8 mouse cellular contexts compared by ENCODE assay signal in the genomic region with DNA sequence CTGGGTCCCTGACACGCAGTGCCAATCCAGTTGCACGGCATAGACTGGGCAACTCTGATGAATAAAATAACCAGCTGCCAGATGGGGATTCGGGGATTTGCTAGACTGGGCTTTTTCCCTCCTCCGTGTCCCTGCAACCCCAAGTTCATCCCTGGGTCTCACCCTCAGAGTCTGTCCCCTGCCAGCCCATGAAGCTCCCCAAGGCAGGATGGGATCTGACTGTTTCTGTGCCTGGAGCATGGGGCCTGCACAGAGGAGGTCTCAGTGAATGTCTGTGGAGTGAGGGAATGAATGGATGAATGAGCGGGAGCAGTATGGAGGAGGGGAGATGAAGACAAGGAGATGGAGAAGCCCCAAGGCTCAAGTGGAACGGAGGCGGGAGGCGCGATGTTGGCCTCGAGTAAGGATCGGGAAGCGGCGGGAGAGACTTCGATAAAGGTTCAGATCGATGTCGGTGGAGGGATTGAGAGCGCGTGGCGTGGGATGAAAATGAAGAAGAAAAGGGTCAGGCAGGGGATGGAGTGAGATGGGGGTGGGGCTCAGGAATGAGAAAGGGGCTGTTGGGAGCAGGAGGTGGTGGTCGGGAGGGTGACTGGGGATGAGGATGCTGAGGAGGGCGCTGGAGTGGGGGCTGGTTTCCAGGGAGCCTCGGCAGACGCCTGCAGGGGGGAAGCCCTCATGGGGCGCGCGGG. TPM values are rescaled to one million over a fixed set of nuclear protein-coding genes. Genes with fewer than 3 reads are reported as not detected.
DNase-seq lines count a peak whose midpoint lies in the region; ATAC-seq and TF ChIP-seq lines count a peak whose summit lies in the region.

No protein-coding gene starts in this region.

- H3K9me3 ChIP-seq in heart, embryonic 11.5 days (replicated peaks; ENCODE audit: control insufficient read depth, low read length) = no peaks in the 10 kb centered on the region
- 0 out of 2 replicates have a peak, but pooled peaks cover 4% of the 10 kb centered on the region for H3K9me3 ChIP-seq in ES-Bruce4 (replicated peaks; ENCODE audit: control insufficient read depth, insufficient read depth, low read length, poor library complexity, severe bottlenecking)
- no peaks in the 10 kb centered on the region for H3K9me3 ChIP-seq in embryonic facial prominence, embryonic 13.5 days
- H3K9me3 ChIP-seq in limb, embryonic 11.5 days (ENCODE audit: control insufficient read depth, low read length) = no peaks in the 10 kb centered on the region
- no peaks in the 10 kb centered on the region for H3K9me3 ChIP-seq in neural tube, embryonic 15.5 days (replicated peaks)

- DNase-seq in heart, adult 9 months (ENCODE audit: low spot score in 2 of 2) = no peak
- no peak for DNase-seq in limb, embryonic 11.5 days (ENCODE audit: low spot score)
- no peak for DNase-seq in thymus, postnatal 14 days
- no peak for DNase-seq in B cell, adult 2 months

- H3K4me1 ChIP-seq in heart, embryonic 11.5 days (ENCODE audit: control insufficient read depth, insufficient read depth, low read length) = peaks cover 18% of the 10 kb centered on the region
- no peaks in the 10 kb centered on the region for H3K4me1 ChIP-seq in ES-Bruce4 (ENCODE audit: control insufficient read depth, insufficient read depth, low read length)
- H3K4me1 ChIP-seq in embryonic facial prominence, embryonic 13.5 days = peaks cover 34% of the 10 kb centered on the region
- peaks cover 12% of the 10 kb centered on the region; the same call in 1 of the 2 replicates for H3K4me1 ChIP-seq in limb, embryonic 11.5 days (ENCODE audit: control insufficient read depth, insufficient read depth, low read length)
- peaks cover 46% of the 10 kb centered on the region for H3K4me1 ChIP-seq in neural tube, embryonic 15.5 days

- peak overlapping the region; percentile 98 for H3K4me2 ChIP-seq in heart, embryonic 11.5 days
- H3K4me2 ChIP-seq in embryonic facial prominence, embryonic 13.5 days = peak overlapping the region; percentile 76
- H3K4me2 ChIP-seq in limb, embryonic 11.5 days (ENCODE audit: low read depth, severe bottlenecking) = peak overlapping the region; percentile 84
- peak overlapping the region; percentile 86 for H3K4me2 ChIP-seq in neural tube, embryonic 15.5 days

- no peak for TF ChIP-seq EP300 in ES-Bruce4 (IDR thresholded peaks at IDR 0.05; ENCODE audit: insufficient read depth, low read depth, low read length)

- TF ChIP-seq POLR2A in ES-Bruce4 (IDR thresholded peaks at IDR 0.05; ENCODE audit: insufficient read depth, low read length) = no peak

- peak overlapping the region; percentile 79 for H3K4me3 ChIP-seq in heart, embryonic 11.5 days (ENCODE audit: low read depth, low read length)
- H3K4me3 ChIP-seq in ES-Bruce4 (ENCODE audit: low read depth, low read length) = peak overlapping the region; percentile 80
- H3K4me3 ChIP-seq in embryonic facial prominence, embryonic 13.5 days = peak overlapping the region; percentile 70
- peak overlapping the region; percentile 46 for H3K4me3 ChIP-seq in limb, embryonic 11.5 days (ENCODE audit: low read depth, low read length)
- H3K4me3 ChIP-seq in neural tube, embryonic 15.5 days (replicated peaks) = peak overlapping the region; percentile 72

- no peak overlapping the region for H3K27ac ChIP-seq in heart, embryonic 11.5 days (ENCODE audit: low read depth, low read length)
- no peak overlapping the region for H3K27ac ChIP-seq in ES-Bruce4 (ENCODE audit: insufficient read depth, low read length)
- peak overlapping the region; percentile 71 for H3K27ac ChIP-seq in embryonic facial prominence, embryonic 13.5 days
- H3K27ac ChIP-seq in limb, embryonic 11.5 days (replicated peaks; ENCODE audit: low read depth, low read length) = no peak overlapping the region
- H3K27ac ChIP-seq in neural tube, embryonic 15.5 days (replicated peaks) = peak overlapping the region; percentile 95

- no peak for TF ChIP-seq CTCF in ES-Bruce4 (IDR thresholded peaks at IDR 0.05; ENCODE audit: low read depth, low read length)

- WGBS in heart, embryonic 11.5 days (ENCODE audit: insufficient replicate concordance) = 9% methylated on average over 26 of the region's 26 CpGs
- 6% methylated on average over 25 of the region's 26 CpGs for WGBS in embryonic facial prominence, embryonic 13.5 days
- WGBS in limb, embryonic 11.5 days = 8% methylated on average over 26 of the region's 26 CpGs
- WGBS in neural tube, embryonic 15.5 days = 2% methylated on average over 25 of the region's 26 CpGs

- H3K36me3 ChIP-seq in heart, embryonic 11.5 days (ENCODE audit: control insufficient read depth, insufficient read depth, low read length) = peaks cover 6% of the 10 kb centered on the region
- no peaks in the 10 kb centered on the region for H3K36me3 ChIP-seq in ES-Bruce4 (ENCODE audit: control insufficient read depth, insufficient read depth, low read length, poor library complexity, severe bottlenecking)
- H3K36me3 ChIP-seq in embryonic facial prominence, embryonic 13.5 days = peaks cover 40% of the 10 kb centered on the region
- H3K36me3 ChIP-seq in limb, embryonic 11.5 days (ENCODE audit: control insufficient read depth, insufficient read depth, low read length) = peaks cover 8% of the 10 kb centered on the region
- peaks cover 38% of the 10 kb centered on the region for H3K36me3 ChIP-seq in neural tube, embryonic 15.5 days

- H3K27me3 ChIP-seq in heart, embryonic 11.5 days (ENCODE audit: control insufficient read depth, insufficient read depth, low read length) = peaks cover 7% of the 10 kb centered on the region; the same call in 1 of the 2 replicates
- peaks cover 4% of the 10 kb centered on the region; the same call in 1 of the 2 replicates for H3K27me3 ChIP-seq in ES-Bruce4 (ENCODE audit: control insufficient read depth, insufficient read depth, low read length, poor library complexity, severe bottlenecking)
- H3K27me3 ChIP-seq in embryonic facial prominence, embryonic 13.5 days = no peaks in the 10 kb centered on the region
- H3K27me3 ChIP-seq in limb, embryonic 11.5 days (ENCODE audit: control insufficient read depth, insufficient read depth, low read length) = no peaks in the 10 kb centered on the region
- no peaks in the 10 kb centered on the region for H3K27me3 ChIP-seq in neural tube, embryonic 15.5 days (replicated peaks)

- H3K9ac ChIP-seq in heart, embryonic 11.5 days (ENCODE audit: low read depth, low read length) = peak overlapping the region; percentile 85
- H3K9ac ChIP-seq in ES-Bruce4 (ENCODE audit: low read depth, poor library complexity, severe bottlenecking) = peak overlapping the region; percentile 62
- H3K9ac ChIP-seq in embryonic facial prominence, embryonic 13.5 days = peak overlapping the region; percentile 78
- H3K9ac ChIP-seq in limb, embryonic 11.5 days (ENCODE audit: low read length) = peak overlapping the region; percentile 78
- peak overlapping the region; percentile 89 for H3K9ac ChIP-seq in neural tube, embryonic 15.5 days (replicated peaks)

- no peak; the same call in 1 of the 2 replicates for ATAC-seq in heart, embryonic 11.5 days (replicated peaks; ENCODE audit: insufficient number of reproducible peaks, low FRiP score, low TSS enrichment)
- no peak for ATAC-seq in embryonic facial prominence, embryonic 13.5 days (ENCODE audit: insufficient number of reproducible peaks, insufficient read depth, low FRiP score, low TSS enrichment, low read depth)
- ATAC-seq in limb, embryonic 11.5 days (ENCODE audit: insufficient number of reproducible peaks, low FRiP score, low TSS enrichment, low read depth) = no peak
- ATAC-seq in neural tube, embryonic 15.5 days (ENCODE audit: low FRiP score) = peak; percentile 57

RNA-seq across cellular contexts. Expression of a gene that starts 0.8 kb away (rescaled TPM):
- polyA plus RNA-seq in heart, embryonic 11.5 days (2014; fragmentation: Nextera tagmentation; extraction: Ambion mirVana) = 6.0 and 7.2 TPM in 2 replicates
- 6.0 and 6.5 TPM in 2 replicates for polyA plus RNA-seq in ES-Bruce4 (2011; ENCODE audit: insufficient read depth, insufficient read length, low read depth, missing spikeins)
- polyA plus RNA-seq in embryonic facial prominence, embryonic 13.5 days (2015; fragmentation: Nextera tagmentation; extraction: Ambion mirVana) = 16.4 and 17.5 TPM in 2 replicates
- 12.1 and 12.9 TPM in 2 replicates for polyA plus RNA-seq in limb, embryonic 11.5 days (2014; fragmentation: Nextera tagmentation; extraction: Ambion mirVana)
- polyA plus RNA-seq in neural tube, embryonic 15.5 days (2015; fragmentation: Nextera tagmentation; extraction: Ambion mirVana) = 78.7 and 91.1 TPM in 2 replicates

RNA-seq across cellular contexts. Expression of a gene that starts 17.9 kb away (rescaled TPM):
- polyA plus RNA-seq in heart, embryonic 11.5 days (2014; fragmentation: Nextera tagmentation; extraction: Ambion mirVana) = 10.7 and 12.5 TPM in 2 replicates
- polyA plus RNA-seq in ES-Bruce4 (2011; ENCODE audit: insufficient read depth, insufficient read length, low read depth, missing spikeins) = 6.4 and 7.0 TPM in 2 replicates
- polyA plus RNA-seq in embryonic facial prominence, embryonic 13.5 days (2015; fragmentation: Nextera tagmentation; extraction: Ambion mirVana) = 16.5 and 21.0 TPM in 2 replicates
- 6.1 and 6.9 TPM in 2 replicates for polyA plus RNA-seq in limb, embryonic 11.5 days (2014; fragmentation: Nextera tagmentation; extraction: Ambion mirVana)
- polyA plus RNA-seq in neural tube, embryonic 15.5 days (2015; fragmentation: Nextera tagmentation; extraction: Ambion mirVana) = 8.6 and 11.7 TPM in 2 replicates

RNA-seq across cellular contexts. Expression of a gene that starts 18.0 kb away (rescaled TPM):
- 10.3 and 12.7 TPM in 2 replicates for polyA plus RNA-seq in heart, embryonic 11.5 days (2014; fragmentation: Nextera tagmentation; extraction: Ambion mirVana)
- 16.8 and 17.3 TPM in 2 replicates for polyA plus RNA-seq in ES-Bruce4 (2011; ENCODE audit: insufficient read depth, insufficient read length, low read depth, missing spikeins)
- 15.8 and 17.4 TPM in 2 replicates for polyA plus RNA-seq in embryonic facial prominence, embryonic 13.5 days (2015; fragmentation: Nextera tagmentation; extraction: Ambion mirVana)
- polyA plus RNA-seq in limb, embryonic 11.5 days (2014; fragmentation: Nextera tagmentation; extraction: Ambion mirVana) = 20.0 and 21.9 TPM in 2 replicates
- 7.9 and 8.6 TPM in 2 replicates for polyA plus RNA-seq in neural tube, embryonic 15.5 days (2015; fragmentation: Nextera tagmentation; extraction: Ambion mirVana)

RNA-seq across cellular contexts. Expression of a gene that starts 25.6 kb away (rescaled TPM):
- polyA plus RNA-seq in heart, embryonic 11.5 days (2014; fragmentation: Nextera tagmentation; extraction: Ambion mirVana) = 33.6 and 34.8 TPM in 2 replicates
- 23.3 and 29.3 TPM in 2 replicates for polyA plus RNA-seq in ES-Bruce4 (2011; ENCODE audit: insufficient read depth, insufficient read length, low read depth, missing spikeins)
- 44.1 and 47.7 TPM in 2 replicates for polyA plus RNA-seq in embryonic facial prominence, embryonic 13.5 days (2015; fragmentation: Nextera tagmentation; extraction: Ambion mirVana)
- polyA plus RNA-seq in limb, embryonic 11.5 days (2014; fragmentation: Nextera tagmentation; extraction: Ambion mirVana) = 40.6 and 46.9 TPM in 2 replicates
- 55.6 and 61.8 TPM in 2 replicates for polyA plus RNA-seq in neural tube, embryonic 15.5 days (2015; fragmentation: Nextera tagmentation; extraction: Ambion mirVana)

RNA-seq across cellular contexts. Expression of a gene that starts 29.0 kb away (rescaled TPM):
- polyA plus RNA-seq in heart, embryonic 11.5 days (2014; fragmentation: Nextera tagmentation; extraction: Ambion mirVana) = 87.6 and 91.2 TPM in 2 replicates
- polyA plus RNA-seq in ES-Bruce4 (2011; ENCODE audit: insufficient read depth, insufficient read length, low read depth, missing spikeins) = 50.9 and 73.9 TPM in 2 replicates
- polyA plus RNA-seq in embryonic facial prominence, embryonic 13.5 days (2015; fragmentation: Nextera tagmentation; extraction: Ambion mirVana) = 97.0 and 104 TPM in 2 replicates
- 91.9 and 100 TPM in 2 replicates for polyA plus RNA-seq in limb, embryonic 11.5 days (2014; fragmentation: Nextera tagmentation; extraction: Ambion mirVana)
- 84.2 and 95.2 TPM in 2 replicates for polyA plus RNA-seq in neural tube, embryonic 15.5 days (2015; fragmentation: Nextera tagmentation; extraction: Ambion mirVana)

Comparison
In these comparisons a context has a peak if more than half of its experiments do, and no peak if none do; other contexts are left out.
1. H3K27ac ChIP-seq: peak in embryonic facial prominence, embryonic 13.5 days (single experiment) and neural tube, embryonic 15.5 days (single experiment); none in heart, embryonic 11.5 days (single experiment), ES-Bruce4 (single experiment) and limb, embryonic 11.5 days (single experiment).
2. Peak in every context shown above with its lines, with median percentiles within 50 percentile points of each other: H3K4me2 ChIP-seq, H3K4me3 ChIP-seq and H3K9ac ChIP-seq.